Mouse (Mus musculus): ENCODE measurements around the gene Olfr161.
"Not testable (repeated sequence)": the region's sequence is repeated elsewhere in the genome, so short reads cannot be mapped to it uniquely, and the experiment has no call there.

The Olfr161 gene

GRCm38 (mm10) chr16:3590691-3591090 is at the start of gene Olfr161:
Gene Olfr161, plus strand, starts transcription at chr16:3591042.
- no peak for DNase-seq (ENCODE audit: low spot score in 2 of 2)

DNA sequence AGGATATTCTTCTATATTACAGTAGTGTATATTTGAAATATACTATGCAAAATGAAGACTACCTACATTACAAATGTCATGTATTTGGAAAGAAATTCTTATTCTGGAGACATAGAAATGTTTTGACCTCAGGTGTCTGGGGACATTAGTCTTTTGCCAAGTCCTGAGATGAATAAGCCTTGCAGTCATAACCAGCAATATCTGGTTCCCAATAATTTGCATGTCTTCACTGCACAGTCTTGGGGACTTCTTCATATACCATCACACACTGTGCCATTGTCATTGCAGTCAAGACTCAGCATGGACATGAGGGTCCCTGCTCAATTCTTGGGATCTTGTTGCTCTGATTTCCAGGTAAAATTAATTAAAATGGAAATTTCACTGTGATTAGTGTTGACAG is 27.3 kb upstream of the Olfr161 start:
- DNase-seq (ENCODE audit: low spot score in 2 of 2): no peak

- not testable (repeated sequence) for DNase-seq (ENCODE audit: low spot score in 2 of 2)
These were observed 13.2 kb upstream of the Olfr161 start for GRCm38 (mm10) chr16:3577658-3578057.

- not testable (repeated sequence) for DNase-seq (ENCODE audit: low spot score in 2 of 2)
These were observed 12.5 kb upstream of the Olfr161 start for GRCm38 (mm10) chr16:3578227-3578848.

DNA sequence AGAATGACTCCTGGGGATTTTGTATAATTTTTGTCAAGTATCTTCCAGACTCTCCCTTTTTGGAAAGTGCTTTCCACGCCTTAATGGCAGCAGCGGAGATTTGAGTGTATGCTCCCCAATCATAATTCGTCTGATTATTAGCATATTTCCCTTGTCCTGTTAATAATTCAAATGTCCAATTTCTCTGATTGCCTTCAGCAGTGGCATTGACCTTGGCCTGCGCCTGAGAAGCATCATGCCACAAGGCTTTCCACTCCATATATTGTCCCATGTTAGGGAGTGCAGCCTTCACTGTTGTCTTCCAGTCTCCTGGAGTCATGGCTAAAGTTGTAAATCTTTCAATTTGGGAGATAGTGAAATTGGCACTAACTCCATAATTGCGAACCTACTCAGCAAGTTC is 40.5 kb downstream of the Olfr161 start:
- not testable (repeated sequence) for DNase-seq (ENCODE audit: low spot score in 2 of 2)

GRCm38 (mm10) chr16:3632572-3633361 is 41.9 kb downstream of the Olfr161 start:
- DNase-seq (ENCODE audit: low spot score in 2 of 2): not testable (repeated sequence)

All from frontal cortex, postnatal 10 days (tissue).